ENCODE assay signal across 11 mouse cellular contexts in genomic region chr9:75785959-75786358, GRCm38 (mm10). TPM values are rescaled to one million over a fixed set of nuclear protein-coding genes. Genes with fewer than 3 reads are reported as not detected.
"Had no signal": no experiment of that assay in that cellular context is flagged by ENCODE, and none has a peak within 500 bp of the region (broad histone marks: within the 10 kb centered on the region; RNA-seq: fewer than 3 reads in every experiment).

No protein-coding gene starts in this region.

- DNase-seq: kidney, postnatal 14 days; kidney, postnatal 4 days; liver, embryonic 13.5 days; lung, adult 2 months; lung, postnatal 14 days; lung, postnatal 4 days; midbrain, embryonic 14.5 days; thymus, adult 18-20 months; thymus, postnatal 14 days had no signal

RNA-seq across cellular contexts. Expression of gene Bmp5, which starts 10.8 kb away (rescaled TPM):
- total RNA-seq: megakaryocyte progenitor cell, adult 5-6 weeks; megakaryocyte-erythroid progenitor cell, adult 5-6 weeks had no signal
